Mouse (Mus musculus): ENCODE results near the gene Adgrg3.

The Adgrg3 gene

DNA sequence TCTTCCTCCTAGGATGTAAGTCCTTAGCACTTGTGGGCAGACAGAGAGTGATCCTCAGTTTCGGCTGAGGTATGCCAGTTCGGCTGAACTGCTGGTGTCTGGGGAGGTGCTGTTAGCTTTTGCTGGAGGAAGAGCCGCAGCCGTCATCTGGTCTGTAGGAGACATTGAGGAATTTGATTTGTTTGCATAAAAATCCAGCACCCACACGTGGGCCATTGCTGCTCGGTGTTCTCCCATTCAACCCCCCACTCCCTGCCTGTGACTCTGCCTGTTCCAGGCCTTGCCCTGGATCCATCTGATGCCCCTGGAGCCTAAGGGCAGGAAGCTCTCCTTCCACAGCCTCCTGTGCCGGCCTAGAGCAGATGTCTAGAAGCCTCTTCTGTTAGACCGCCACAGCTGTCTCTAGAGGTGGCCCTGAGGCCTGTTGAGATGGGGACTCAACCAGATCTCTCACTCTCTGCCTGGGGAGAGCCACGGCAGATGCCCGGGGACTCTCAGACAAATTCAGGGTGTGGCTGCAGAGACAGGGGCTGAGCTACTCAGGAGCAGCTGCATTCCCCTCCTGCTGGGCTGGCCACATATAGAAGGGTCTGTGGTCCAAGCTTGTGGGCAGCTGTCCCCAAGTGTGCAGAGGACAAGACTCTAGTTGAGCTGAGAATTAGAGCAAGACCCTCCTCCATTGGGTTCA, 67.4 kb downstream of the Adgrg3 start:
- no peak for DNase-seq

DNA sequence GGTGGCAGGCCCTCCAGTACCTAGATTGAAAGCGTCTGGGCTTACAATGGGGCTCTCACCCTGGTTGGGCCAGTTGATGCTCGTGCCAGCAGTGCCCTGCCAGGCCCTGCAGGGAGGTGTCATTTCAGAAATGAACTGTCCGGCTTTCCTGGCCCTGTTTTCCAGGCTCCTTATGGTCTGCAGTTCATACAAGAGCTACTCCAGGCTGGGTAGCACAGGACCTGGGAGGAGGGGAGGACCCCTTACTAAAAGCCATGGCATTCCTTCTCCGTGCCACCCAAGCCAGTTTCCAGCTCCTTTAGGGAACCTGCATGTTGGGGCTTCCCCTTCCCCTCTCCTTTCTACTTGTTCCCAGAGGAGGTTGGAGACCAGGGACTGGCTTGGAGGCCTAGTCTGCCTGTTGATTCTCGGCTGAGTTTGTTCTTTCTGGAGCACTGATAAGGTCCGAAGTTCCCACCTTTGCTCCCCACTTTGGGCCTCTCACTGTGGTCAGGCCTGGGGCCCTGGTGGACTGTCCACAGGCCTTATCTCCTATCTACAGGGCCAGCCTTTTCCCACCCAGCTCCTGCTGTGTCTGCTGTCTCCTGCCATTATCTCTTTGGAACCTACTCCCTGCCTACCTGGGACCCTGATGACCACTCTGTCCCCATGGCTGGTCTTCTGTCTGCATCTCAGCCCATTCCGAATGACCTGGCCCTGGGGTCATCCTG, 68.1 kb downstream of the Adgrg3 start:
- DNase-seq, result no peak

DNA sequence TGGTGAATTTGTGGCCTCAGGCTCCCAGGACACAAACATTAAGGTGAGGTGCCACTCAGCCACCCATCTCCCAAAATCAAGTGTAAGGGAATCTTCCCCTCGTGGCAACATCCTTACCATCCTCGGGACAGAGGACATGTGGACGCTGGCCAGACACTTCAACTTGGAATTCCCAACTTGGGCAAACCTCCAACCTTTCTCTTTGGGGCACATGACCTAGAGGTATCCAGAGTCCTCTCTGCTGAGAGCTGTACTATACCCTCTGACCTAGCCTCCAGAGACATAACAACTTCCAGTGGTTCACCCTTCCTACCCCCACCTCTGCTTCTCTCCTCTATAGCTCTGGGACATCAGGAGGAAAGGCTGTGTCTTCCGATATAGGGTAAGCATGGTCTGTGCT, 76.1 kb downstream of the Adgrg3 start:
- no peak for DNase-seq

All from lung, postnatal 10 days (tissue).